Mouse (Mus musculus) lung, postnatal 14 days (tissue): ENCODE data around the gene Gpn3.
"Not testable (repeated sequence)": the region's sequence is repeated elsewhere in the genome, so short reads cannot be mapped to it uniquely, and the experiment has no call there.

Experiments used
- DNase-seq: peaks from one replicate; pipeline ENCODE4 v3.0.0; 2021

Gpn3 gene

GRCm38 (mm10) chr5:122391178-122391785 lies 19.6 kb downstream of the Gpn3 start:
- DNase-seq = no peak

- peak; percentile 94 for DNase-seq
Measured at GRCm38 (mm10) chr5:122391786-122392180, 20.1 kb downstream of the Gpn3 start, which contains the start of gene Arpc3. Gene Arpc3, plus strand, starts transcription at chr5:122391878.

- peak; percentile 31 for DNase-seq
Measured at GRCm38 (mm10) chr5:122392227-122393004, 20.7 kb downstream of the Gpn3 start.

GRCm38 (mm10) chr5:122393887-122394286 lies 22.2 kb downstream of the Gpn3 start:
- peak; percentile 87 for DNase-seq

GRCm38 (mm10) chr5:122396791-122397190 lies 25.1 kb downstream of the Gpn3 start:
- DNase-seq = peak; percentile 71

- no peak for DNase-seq
Measured at GRCm38 (mm10) chr5:122397495-122397894, 25.8 kb downstream of the Gpn3 start.

- DNase-seq = no peak
Measured at GRCm38 (mm10) chr5:122399871-122400270, 28.2 kb downstream of the Gpn3 start.

GRCm38 (mm10) chr5:122400628-122401302 lies 29.1 kb downstream of the Gpn3 start:
- DNase-seq = peak; percentile 64

- peak; percentile 80 for DNase-seq
Measured at GRCm38 (mm10) chr5:122401303-122401640, 29.6 kb downstream of the Gpn3 start.

- DNase-seq = no peak
Measured at GRCm38 (mm10) chr5:122402160-122402559, 30.5 kb downstream of the Gpn3 start.

- DNase-seq = peak; percentile 34
Measured at GRCm38 (mm10) chr5:122402772-122403171, 31.1 kb downstream of the Gpn3 start.

- DNase-seq = no peak
Measured at GRCm38 (mm10) chr5:122403362-122403761, 31.7 kb downstream of the Gpn3 start.

- no peak for DNase-seq
Measured at GRCm38 (mm10) chr5:122405537-122405936, 33.9 kb downstream of the Gpn3 start.

- no peak for DNase-seq
Measured at GRCm38 (mm10) chr5:122409692-122410645, 38.3 kb downstream of the Gpn3 start.

GRCm38 (mm10) chr5:122411892-122412291 lies 40.2 kb downstream of the Gpn3 start:
- no peak for DNase-seq

GRCm38 (mm10) chr5:122412826-122413225 lies 41.1 kb downstream of the Gpn3 start:
- peak; percentile 52 for DNase-seq

GRCm38 (mm10) chr5:122414351-122414750 lies 42.7 kb downstream of the Gpn3 start:
- no peak for DNase-seq

- DNase-seq = no peak
Measured at GRCm38 (mm10) chr5:122415465-122415864, 43.8 kb downstream of the Gpn3 start.

GRCm38 (mm10) chr5:122420676-122421075 lies 49.0 kb downstream of the Gpn3 start:
- DNase-seq = not testable (repeated sequence)

GRCm38 (mm10) chr5:122421271-122422068 lies 49.8 kb downstream of the Gpn3 start, which contains the start of gene Anapc7:
Gene Anapc7, plus strand, starts transcription at chr5:122421693.
- no peak for DNase-seq

- peak; percentile 92 for DNase-seq
Measured at GRCm38 (mm10) chr5:122422071-122422964, 50.6 kb downstream of the Gpn3 start.
